Mouse (Mus musculus) cerebellum, postnatal 14 days (tissue): ENCODE measurements around the gene Mllt3.
A peak's percentile ranks its signal among the peaks of the same experiment; 100 is the strongest.

Source experiments
- DNase-seq, 2 experiments: peaks; one replicate each; pipeline ENCODE4 v3.0.0; 2021; ENCODE audit warnings: mixed read lengths in 2 of 2

Gene Mllt3

GRCm38 (mm10) chr4:88033216-88033653 is at the start of gene Mllt3:
Mllt3 (minus strand) TSS chr4:88033364.
- peak; percentile 95 to 97 for DNase-seq

- no peak for DNase-seq
These were observed 49.2 kb upstream of the Mllt3 start for GRCm38 (mm10) chr4:88082381-88082780.

DNA sequence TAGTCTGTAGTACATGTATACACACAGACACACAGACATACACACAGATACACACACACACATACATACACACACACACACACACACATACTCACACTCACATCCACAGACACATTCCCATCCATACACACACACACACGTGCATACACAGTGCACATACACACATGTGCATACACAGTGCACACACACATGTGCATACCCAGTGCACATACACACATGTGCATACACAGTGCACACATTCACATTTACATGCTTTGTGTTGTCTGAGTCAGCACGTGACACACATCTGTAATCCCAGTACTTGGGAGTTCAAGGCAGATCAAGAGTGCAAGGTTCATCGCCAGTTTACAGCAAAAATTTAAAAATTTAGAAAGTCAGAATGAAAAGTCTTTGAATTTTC is 48.7 kb upstream of the Mllt3 start:
- no peak for DNase-seq

- no peak for DNase-seq
These were observed 48.3 kb upstream of the Mllt3 start for GRCm38 (mm10) chr4:88081417-88081816.

- no peak for DNase-seq
These were observed 45.8 kb upstream of the Mllt3 start for GRCm38 (mm10) chr4:88078983-88079382.

GRCm38 (mm10) chr4:88075388-88075787 is 42.2 kb upstream of the Mllt3 start:
- DNase-seq, result no peak

DNA sequence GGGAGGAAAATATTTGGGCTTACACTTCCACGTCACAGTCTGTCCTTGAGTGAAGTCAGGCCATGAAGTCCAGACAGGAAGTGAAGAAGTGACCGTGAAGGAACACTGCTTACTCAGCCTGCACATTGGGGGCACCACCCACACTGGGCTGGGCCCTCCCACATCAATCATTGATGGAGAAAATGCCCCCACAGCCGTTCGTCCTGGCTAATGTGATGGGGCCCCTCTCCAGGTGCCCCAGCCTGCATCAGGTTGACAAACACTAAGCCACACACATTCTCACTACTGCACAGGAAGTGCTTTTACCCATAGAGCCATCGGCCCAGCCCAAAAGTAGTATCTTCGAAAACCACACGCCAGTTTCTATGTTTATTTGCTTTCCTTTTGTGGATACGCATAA is 13.1 kb upstream of the Mllt3 start:
- no peak for DNase-seq

DNA sequence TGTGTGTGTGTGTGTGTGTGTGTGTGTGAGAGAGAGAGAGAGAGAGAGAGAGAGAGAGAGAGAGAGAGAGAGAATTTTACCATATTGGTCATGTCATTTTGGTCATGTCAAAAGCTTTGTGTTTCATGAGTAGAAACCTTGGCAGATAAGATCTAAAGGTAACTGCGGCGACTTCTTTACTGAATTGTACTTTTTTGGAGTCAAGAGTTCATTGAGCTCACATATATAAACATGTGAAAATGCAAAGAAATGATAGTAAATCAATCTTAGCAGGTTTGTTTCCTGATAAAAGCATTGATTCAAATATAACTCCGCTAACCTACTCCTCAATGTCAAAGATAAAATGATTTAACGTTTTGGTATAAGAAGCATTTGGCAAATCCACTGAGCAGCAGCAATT is 12.0 kb upstream of the Mllt3 start:
- DNase-seq, result no peak

DNA sequence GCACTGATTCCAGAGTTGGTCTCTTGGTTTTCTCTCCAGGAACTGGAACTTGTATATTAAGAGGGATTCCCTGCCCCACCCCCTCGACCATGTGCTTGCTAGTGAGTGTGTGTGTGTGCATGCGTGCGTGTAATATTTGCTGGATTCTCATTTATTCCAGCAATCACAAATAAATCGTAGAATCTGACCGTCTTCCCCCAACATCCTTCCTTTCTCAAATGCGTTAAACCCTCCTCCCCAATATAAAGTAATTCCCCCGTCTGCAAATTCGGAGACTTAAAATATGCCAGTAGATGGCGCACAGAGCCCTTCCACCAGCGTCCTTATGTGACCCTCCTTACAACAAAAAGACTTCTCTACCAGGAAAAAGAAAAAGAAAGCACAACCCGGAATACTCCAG is 2.2 kb upstream of the Mllt3 start:
- peak; percentile 72 to 80 for DNase-seq

DNA sequence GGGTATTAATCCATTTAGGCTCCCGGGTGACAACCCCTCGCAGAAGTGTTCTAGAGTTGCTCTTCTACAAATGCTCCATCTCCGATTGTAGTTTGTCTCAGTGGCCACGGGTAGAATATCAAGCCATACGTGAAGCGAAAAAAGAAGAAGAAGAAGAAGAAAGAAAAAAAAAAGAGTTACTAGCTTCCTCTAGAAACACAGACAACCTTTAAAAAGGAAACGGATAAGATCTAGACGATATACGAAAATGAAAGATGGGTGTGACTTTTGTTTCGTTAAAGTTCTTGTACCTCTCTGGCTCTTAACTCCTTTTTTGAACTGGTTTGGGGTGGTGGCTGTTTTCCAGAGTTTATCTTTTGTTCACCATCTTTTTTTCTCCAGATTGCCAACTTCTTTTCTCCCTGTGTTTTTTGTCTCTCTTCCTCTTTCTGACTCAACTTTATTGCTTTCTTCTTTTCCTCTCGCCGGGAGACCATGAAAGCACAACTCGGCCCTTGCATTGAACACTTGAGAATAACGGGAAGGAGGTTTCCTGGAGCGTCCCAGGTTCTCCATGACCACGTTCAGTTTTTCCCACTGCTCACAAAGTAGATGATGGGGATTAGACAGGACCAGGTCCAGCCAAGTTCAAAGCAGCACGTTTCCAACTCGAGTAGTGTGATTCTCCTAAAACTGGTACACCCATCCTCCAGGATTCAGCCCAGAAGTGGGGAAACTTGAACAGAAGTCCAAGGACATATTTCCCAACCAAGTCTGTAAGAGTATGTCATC is 1.4 kb upstream of the Mllt3 start:
- DNase-seq, result no peak

DNA sequence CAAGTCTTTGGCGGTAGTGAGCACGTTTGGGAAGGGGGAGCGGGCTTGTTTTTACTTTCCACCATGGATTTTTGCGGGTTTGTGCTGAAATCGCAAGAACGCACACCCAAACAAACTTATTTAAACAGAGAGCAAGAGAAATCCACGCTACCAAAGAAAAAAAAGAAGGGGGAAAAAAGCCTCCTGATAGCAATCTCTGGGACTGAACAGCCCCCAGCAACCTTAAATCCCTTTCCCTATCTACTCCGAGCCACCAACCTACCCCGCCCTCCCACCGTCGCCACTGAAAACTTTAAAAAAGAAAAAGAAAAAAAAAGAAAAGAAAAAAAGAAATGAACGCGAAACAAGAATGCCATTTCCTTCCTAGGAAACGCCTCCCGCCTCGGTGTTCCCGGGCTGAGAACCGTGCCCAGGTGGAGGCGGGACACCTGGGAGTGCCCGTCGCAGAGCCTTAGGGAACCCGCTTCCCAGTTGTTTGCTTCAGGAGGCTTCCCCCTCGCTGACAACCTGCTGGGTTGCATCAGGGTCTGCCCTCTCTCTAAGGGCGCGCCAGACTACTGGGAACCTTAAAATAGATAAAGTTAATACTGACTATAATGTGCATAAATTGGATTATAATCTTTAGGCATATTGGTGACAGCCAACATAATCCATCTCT is 694 bp upstream of the Mllt3 start:
- DNase-seq, result peak; percentile 24 to 35

DNA sequence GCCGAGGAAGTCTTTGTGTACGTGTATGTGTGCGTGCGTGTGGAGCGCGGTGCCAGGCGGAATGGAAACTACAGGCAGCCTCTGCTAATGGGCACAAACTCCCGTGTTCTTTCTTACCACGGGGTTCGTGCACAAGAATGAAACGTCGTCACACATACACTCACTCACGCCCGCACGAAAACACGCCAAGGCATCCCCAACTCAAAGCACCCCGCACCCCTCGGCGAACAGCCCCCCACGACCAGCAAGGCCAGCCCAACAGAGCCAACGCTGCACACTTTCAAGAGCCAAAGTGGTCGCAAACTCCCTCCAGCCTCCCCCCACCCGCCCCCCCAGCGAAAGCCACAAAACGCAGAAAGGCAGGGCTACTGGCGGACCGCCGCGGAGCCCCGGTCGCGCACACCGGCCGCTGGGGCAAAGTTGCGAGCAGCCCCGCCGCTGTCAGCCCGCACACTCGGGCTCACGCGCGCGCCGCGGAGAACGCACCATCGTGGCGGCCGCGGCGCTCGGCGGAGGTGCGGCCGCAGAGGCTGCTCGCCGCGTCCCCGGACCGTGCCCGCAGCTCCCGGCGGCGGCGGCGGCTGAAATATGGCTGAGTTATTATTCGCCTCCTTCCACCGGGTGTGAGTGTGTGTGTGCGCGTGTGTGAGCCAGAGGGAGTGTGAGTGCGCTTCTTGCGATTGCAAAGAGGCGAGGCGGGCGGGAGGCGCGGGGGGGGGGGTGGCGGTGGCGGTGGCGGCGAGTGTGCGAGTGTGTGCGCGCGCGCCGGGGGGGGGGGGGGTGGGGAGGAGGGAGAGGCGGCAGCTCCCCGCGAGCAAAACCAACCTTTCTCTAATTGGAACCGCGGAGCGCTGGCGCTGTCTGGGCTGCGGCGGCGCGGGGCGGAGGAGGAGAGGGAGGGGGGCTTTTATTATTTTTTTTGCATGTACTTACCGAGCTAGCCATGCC is 739 bp downstream of the Mllt3 start:
- DNase-seq, result peak; percentile 75 to 77

DNA sequence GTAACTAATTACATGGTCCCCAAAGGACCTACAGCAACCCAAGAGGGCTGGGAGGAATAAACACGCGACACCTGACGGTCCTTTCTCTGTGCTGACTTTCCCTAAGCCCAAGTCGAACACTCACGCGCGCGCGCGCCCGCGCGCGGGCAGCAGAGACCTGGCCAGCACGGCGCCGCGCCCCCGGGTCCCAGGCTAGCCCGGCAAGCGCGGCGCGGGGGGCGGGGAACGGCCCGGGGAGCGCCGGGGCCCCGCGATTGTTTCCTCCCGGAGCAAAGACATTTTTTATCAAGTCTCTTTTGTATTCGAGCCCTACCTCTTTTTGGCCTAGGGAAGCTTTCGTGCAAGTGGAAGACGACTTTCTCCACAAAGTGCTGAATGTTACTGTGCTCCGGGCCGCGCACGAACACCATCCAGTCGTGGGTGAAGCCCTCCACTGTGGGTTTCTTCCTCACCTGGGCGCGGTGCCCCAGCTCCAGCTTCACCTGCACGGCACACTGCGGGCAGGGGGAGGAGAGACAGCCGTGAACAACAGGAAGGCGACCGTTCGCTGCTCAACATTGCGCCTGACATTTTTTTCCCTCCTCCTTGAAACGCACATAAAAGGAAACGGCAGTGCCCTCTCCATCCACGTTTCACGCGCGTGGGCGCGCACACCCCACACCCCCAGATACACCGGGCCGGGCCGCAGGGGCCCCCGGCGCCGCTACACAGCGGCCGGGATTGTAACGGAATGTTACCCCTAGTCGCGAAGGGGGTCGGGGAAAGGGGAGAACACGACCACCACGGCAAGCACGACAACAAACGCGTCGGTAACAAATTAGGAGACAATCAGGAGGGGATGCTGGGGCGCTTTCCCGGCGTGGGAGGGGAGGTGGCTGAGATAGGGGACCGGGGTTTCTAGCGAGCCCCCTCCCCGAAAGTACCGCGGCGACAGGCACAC is 1.7 kb downstream of the Mllt3 start:
- DNase-seq, result peak; percentile 77

DNA sequence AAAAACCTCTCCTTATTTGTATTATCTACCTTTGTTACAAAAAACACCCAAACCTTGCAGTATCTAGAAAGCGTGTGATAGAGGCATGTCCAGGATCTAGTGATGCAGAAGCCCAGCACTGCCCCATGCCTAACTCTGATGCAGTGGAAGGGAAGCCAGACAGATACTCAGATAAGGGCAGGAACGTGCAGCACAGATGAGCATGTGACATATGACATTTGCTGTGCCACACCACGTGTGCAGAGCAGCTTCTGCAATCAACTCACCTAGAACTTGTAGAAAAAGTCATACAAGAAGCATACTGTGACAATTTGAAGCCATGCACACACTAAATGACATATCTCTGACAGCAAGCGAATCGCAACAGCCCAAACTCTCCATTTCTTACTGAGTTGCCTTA is 9.6 kb downstream of the Mllt3 start:
- no peak for DNase-seq

- DNase-seq, result peak in 1 of 2 experiments; percentile 34
These were observed 10.5 kb downstream of the Mllt3 start for GRCm38 (mm10) chr4:88022623-88023022.

DNA sequence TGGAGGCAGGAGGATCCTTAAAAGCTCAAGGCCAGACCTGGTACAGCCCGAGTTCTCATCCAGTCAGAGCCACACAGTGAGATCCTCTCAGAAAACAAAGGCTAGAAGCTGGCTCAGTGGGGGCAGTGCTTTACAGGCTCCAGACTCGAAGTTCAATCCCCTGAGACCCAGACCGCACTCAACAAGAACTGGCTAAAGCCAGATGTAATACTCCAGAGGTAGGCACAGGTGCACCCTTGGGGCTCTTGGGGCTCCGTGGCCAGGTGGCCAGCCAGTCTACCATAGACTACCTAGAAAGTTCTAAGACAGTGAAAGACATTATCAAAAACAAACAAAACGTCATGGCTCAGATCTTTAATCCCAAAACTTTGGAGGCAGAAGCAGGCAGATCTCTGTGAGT is 12.7 kb downstream of the Mllt3 start:
- no peak for DNase-seq

DNA sequence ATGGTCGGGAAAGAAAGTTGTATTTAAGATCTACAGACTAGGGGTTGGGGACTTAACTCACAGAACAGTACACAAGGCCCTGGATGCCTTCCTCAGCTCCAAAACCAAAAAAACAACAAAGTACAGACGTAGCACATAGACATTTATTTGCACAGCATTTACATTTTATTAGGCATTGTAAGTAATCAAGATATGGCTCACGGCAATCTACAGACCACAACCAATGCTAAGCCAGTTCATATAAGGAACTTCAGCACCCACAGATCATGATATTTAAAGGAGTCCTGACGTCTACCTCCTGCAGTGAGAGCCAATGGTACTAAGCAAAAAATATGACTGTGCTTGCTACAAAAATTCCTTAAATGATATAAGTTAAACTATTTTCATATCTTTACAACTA is 13.5 kb downstream of the Mllt3 start:
- DNase-seq, result no peak

GRCm38 (mm10) chr4:88017452-88018350 is 15.5 kb downstream of the Mllt3 start:
- DNase-seq, result peak; percentile 29 to 30

DNA sequence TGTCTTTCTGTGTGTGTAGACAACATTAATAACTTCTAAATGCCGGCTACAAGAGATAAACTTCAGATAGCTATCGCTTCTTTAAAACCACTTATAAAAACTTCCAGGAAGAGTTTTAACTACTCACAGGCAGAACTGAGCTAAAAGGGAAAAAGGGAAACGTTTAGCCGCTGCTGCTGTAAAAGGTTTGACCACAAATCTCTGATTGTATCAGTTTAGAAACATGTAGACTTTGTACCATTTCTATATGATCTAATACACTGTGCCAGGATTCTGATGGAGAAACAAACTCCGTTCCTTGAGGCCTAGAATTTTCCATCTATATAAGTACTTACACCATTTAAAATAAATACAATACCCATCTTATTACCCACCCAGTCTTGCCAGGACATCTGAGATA is 17.4 kb downstream of the Mllt3 start:
- DNase-seq, result no peak

DNA sequence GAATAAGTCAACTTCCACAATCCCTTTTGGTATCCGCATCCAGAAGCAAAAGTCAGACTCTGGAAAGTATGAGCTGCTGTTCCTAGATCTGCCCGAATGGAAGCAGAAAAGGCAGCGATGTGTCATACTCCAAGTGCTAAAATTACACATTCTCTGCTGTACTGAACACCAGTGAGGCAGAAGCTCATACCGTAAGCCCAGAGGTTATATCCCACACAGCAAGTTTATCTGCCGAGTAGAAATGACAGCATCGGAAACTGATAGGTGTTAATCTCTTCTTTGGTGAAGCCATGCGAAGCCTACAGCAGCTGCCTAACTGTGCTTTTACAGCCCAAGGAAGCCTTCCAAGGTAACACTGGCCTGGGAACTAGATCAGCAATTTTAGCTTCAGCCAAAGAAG is 17.9 kb downstream of the Mllt3 start:
- DNase-seq, result no peak

- no peak for DNase-seq
These were observed 20.4 kb downstream of the Mllt3 start for GRCm38 (mm10) chr4:88012774-88013173.
